Mouse (Mus musculus) left cerebral cortex, postnatal 4 days (tissue): ENCODE results near the gene Stx6. TPM values are rescaled to one million over a fixed set of nuclear protein-coding genes. Genes with fewer than 3 reads are reported as not detected.
"Not testable (repeated sequence)": the region's sequence is repeated elsewhere in the genome, so short reads cannot be mapped to it uniquely, and the experiment has no call there.

ENCODE experiments used
- DNase-seq: peaks from one replicate; pipeline ENCODE4 v3.0.0-alpha.2; 2022
- intact Hi-C: fragments of 180-260 bp; cut with DNase I; formaldehyde crosslinking; loops from one replicate; pipeline ENCODE4 v1.15.1; 2025
- total RNA-seq, 2 experiments: library from RNA; stranded (reverse); gene quantifications; 2 replicates each; pipeline ENCODE4 v1.2.3; 2021

Gene Stx6
- total RNA-seq, 2 experiments from 2014 or later, result 99.3 to 102 TPM

DNA sequence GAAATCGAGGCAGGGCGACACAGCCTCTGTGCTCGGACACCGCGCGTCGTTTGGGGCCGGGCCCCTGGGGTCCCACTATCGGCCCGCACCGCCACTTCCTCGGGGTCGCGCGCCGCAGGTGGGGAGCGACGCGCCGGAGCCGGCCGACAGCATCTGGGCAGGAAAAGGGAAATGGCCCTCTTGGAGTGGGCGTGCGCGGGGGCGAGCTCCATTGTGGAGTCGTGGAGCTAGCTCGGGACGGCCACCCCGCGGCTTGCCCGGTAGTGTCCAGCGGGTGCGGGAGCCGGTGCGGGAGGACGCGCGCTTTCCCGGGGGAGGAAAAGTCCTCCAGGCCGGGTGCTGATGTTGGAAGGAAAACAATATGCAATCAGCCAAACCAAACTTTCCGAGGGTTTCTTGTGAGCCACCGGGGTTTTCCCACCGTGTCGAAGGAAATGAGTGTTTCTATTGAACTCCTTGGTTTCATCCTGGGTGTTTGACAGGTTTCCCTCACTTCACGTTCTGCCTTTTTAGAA lies 512 bp downstream of the Stx6 start:
- intact Hi-C loops, result loop anchor here (5.0 kb wide), 1 partner anchor 43 kb away; no protein-coding TSS in a partner anchor
- peak; percentile 66 for DNase-seq

DNA sequence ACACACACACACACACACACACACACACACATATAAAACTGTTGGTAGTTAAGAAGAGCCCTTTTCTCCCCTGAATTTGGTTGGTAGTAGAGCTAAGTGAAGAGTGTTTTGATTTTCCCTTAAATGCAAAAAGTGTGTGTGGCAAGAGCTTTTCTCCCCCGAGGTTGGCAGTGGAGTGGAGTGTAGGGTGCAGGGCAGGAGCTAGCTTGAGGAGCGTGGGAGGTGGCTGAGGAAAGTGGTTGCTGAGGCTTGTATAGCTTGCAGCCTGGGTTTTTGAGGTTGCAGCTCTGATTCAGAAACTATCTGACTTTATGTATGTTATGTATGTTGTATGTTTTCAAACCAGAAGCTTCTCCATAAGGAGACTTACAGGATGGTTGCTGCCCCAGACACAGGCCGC lies 8.9 kb downstream of the Stx6 start:
- intact Hi-C loops, result no loop called here
- no peak for DNase-seq

DNA sequence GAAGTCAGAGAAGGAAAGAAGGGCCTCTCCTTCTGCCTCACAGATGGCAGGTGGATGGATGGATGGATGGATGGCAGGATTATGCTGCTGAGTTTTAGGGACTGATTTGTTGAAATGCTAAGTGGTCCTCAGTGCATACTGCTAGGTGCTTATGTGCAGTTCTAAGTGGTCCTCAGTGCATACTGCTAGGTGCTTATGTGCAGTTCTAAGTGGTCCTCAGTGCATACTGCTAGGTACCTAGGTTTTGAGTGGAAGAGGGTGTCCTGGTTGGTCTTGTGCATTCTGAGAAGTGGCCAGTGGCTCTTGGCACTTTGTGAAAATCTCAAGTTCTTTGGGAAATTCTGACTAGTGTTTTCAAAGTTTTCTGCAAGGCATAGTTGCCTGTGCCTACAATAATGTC lies 11.4 kb downstream of the Stx6 start:
- intact Hi-C loops, result no loop called here

DNA sequence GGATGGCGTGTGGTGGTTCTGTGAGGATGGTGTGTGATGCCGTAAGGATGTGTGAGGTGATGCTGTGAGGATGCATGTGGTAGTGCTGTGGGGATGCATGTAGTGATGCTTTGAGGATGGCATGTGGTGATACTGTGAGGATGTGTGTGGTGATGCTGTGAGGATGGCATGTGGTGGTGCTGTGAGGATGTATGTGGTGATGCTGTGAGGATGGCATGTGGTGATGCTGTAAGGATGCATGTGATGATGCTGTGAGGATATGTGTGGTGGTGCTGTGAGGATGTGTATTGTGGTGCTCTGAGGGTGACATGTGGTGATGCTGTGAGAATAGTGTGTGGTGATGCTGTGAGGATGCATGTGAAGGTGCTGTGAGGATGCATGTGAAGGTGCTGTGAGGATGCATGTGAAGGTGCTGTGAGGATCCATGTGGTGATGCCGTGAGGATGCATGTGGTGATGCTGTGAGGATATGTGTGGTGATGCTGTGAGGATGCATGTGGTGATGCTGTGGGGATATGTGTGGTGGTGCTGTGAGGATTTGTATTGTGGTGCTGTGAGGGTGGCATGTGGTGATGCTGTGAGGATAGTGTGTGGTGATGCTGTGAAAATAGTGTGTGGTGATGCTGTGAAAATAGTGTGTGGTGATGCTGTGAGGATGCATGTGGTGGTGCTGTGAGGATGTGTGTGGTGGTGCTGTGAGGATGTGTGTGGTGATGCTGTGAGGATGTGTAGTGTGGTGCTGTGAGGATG lies 14.6 kb downstream of the Stx6 start:
- intact Hi-C loops, result no loop called here
- DNase-seq, result no peak

More for the DNA sequence above, 11.4 kb downstream of the Stx6 start:
- no peak for DNase-seq

DNA sequence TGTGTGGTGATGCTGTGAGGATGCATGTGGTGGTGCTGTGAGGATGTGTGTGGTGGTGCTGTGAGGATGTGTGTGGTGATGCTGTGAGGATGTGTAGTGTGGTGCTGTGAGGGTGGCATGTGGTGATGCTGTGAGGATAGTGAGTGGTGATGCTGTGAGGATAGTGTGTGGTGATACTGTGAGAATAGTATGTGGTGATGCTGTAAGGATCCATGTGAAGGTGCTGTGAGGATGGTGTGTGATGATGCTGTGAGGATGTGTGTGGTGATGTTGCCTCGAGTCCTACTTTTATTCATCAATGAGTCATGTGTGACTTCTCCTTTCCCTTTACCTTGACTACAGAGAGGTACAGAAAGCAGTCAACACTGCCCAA lies 15.1 kb downstream of the Stx6 start:
- DNase-seq, intact Hi-C loops: not testable (repeated sequence)

DNA sequence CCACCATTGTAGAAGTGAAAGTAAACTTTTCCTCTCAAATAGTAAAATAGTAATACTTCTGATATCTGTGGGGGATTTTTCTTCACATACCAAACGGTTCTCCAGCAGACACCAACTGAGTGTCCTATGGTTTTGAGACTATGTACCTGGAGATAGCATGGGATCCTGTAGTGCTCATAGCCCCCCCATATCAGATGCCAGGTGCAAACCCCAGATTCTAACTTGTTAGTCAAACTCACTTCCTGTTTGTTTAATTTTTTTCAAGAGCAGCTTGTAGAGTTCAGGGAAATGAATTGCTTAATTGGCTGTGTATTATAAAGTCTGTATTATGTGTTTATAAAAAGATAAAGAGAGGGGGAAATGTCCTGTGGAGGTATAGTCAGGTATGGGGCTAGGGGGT lies 15.9 kb downstream of the Stx6 start:
- intact Hi-C loops, result no loop called here
- DNase-seq, result no peak

DNA sequence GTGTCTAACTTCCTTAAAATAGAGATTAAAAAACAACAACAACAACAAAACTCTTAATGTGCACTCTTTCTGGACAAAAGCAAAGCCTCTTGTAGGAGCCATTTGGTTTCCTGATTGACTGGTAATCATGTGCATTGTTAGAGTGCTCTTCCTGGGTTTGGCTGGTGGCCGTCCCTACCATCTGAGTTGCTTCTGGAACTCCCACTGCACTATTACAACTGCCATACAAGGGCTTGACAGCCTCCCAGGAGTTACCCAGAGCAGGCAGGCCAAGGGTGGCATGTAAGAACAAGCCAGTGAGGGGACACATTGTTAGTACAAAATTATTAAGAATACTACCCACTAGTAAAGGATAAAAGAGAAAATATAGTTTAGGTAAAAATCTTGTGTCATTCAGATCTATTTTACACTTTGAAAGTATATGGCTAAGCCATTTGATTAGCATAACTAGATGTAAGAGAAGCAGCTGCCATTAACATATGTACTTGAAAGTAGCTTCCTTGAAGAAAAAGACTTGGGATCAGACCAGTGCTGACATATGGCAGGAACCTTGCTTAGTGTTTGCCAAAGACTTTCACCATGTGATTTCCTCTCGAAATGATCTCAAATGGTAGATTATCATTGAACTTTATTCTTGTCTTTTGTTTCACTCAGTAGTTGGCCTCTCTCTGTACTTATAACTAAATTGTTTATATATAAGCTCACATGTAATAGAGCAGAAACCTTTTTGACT lies 19.8 kb downstream of the Stx6 start:
- DNase-seq, result no peak
- intact Hi-C loops, result no loop called here

DNA sequence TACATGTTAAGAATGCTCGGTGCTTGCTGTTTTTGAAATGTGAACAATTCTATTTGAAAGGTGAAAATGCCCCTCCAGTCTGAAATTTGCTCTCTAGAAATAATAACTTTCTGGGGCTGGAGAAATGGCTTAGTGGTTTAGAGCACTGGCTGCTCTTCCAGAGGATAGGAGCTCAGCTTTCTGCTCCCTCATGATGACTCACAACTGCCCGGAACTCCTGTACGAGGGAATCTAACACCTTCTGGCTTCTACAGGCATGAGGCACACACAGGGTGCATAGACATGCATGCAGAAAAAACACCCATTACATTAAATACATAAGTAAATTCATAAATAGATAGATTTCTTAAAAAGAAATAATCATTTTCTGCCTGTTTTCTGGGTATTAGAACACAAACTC lies 25.7 kb downstream of the Stx6 start:
- intact Hi-C loops, result no loop called here
- no peak for DNase-seq

DNA sequence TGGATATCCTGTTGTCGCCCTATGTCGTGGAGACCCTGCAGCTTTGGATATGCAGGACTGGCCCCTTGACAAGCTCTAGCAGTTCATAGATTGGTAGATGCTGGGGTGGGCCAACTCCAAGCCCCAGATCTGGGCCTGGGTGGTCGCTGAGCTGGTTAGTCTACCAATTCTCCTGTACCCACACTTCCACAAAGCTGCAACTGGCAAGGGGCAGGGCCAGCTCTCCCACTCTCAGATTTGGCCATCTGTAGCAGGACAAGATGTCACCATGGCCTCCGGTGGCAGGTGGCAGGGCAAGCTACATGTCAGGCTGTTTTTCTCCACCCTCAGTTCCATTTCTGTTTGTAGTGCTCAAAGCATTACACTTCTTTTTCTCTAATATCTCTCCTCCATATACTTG lies 30.1 kb downstream of the Stx6 start:
- DNase-seq, result peak; percentile 57
- intact Hi-C loops, result no loop called here

DNA sequence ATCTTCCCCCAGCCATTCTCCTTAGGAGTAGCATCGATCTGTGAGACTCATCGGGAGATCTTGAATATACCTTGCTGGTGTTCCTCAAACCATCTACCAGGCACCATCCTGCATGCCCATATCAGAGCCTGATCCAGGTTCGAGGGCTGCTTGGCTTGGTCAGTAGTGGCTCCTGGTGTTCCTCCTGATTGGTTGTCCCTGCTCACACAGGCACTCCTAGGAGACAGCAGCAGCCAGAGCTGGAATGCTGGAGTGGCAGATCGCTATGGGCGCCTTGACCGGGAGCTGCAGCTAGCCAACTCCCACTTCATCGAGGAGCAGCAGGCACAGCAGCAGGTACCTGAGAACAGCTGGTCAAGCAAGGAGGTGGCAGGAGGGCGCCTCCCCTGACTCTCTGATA lies 32.7 kb downstream of the Stx6 start:
- no peak for DNase-seq
- intact Hi-C loops, result no loop called here

DNA sequence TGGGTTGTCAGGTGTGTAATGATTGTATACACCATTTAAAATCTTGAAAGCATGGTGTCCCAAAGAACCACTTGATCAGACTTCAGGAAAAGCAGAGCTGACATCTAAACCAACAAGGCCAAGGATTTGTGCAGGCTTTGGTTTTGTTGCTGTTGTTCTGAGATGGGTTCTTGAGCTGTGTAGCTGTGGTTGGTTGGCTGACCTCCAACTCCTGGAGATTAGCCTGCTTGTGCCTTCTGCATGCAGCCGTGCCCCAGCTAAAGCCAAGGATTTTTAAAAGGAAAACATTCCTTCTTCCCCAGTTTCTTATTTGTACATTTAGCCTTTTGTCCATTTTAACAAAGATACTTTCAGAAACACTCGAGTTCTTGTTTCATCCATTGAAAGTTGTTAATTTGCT lies 33.2 kb downstream of the Stx6 start:
- intact Hi-C loops, result no loop called here
- DNase-seq, result peak; percentile 81

DNA sequence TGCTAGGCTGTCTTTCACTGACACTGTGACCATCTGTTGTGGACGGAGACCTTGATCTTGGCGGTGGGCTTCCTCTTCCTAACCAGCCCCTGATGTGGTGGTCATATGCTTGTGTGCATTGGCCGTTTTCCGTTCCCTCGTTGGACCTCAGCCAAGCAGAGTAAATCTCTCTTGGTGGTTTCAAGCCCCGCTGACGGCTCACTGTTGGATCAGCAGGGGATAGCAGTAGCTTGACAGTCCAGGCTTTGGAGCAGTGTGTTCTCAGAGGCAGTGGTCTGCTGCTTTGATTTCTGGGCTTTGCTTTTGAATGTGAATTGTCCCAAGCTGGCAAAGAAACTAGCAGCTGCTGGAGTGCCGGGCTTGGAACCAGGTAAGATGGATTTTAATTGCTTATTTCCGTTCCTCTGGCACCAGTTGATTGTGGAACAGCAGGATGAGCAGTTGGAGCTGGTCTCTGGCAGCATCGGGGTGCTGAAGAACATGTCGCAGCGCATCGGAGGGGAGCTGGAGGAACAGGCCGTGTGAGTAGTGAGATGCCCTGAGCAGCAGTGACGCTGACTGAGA lies 34.4 kb downstream of the Stx6 start:
- peak; percentile 74 for DNase-seq
- intact Hi-C loops, result no loop called here

DNA sequence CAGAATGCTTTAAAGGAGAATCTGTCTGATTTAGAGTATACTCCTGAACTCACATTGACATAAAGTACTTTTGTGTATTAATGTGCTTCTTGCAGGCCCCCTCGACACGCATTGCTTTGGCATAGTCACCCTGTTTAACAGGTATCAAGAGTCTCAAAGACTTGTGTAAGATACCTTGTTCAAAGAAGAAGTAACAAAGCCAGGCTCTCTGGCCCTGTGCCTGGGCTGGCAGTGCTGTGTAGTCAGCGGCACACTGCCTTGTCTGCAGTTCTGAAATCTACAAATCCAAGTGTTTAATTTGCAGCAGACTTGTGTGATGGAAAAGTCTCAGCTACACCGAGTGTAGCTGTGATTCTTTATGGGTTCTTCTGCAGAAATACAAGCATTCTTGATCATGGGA lies 38.2 kb downstream of the Stx6 start:
- no peak for DNase-seq
- intact Hi-C loops, result no loop called here

DNA sequence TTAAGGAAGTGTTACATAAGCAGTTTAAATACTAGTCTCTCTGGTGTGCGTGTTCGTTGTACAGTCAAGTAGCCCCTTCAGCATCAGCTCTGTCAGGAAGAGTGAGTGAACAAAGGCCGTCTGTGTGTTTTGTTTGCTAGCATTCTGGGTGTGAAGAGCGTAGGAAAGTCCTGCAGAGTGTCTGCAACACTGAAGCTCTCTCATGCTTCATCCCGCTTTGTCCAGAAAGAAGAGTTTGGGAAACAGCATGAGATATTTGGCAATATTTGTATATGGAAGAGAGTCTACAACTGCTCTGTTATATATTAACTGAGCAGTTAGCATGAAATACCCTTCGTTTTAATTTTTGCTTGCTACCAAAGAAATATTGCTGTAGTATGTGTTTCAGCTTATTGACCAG lies 41.0 kb downstream of the Stx6 start:
- intact Hi-C loops, result no loop called here

DNA sequence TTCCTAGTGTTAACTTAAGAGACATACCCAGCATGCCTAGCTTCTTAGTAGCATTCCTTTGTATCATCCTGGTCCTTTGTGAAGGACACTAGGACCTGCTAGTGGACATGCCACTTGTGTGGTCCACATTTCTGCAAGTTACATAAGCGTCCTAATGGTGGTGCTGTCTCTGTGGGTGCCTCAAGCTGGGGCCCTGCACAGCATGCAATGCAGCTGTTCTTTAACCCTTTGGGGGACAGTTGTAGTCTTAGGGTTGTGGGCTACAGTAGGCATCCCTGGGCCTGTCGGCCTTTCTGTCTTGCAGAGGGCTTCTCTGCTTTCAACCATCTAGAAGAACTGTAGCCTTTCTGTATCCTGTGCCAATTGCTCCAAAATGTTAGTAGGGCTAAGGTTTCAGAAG lies 42.5 kb downstream of the Stx6 start:
- no peak for DNase-seq
- intact Hi-C loops, result loop anchor here (5.0 kb wide), 1 partner anchor 44 kb away; the partner anchor contains the start of gene Stx6

More for the DNA sequence above, 41.0 kb downstream of the Stx6 start:
- no peak for DNase-seq

DNA sequence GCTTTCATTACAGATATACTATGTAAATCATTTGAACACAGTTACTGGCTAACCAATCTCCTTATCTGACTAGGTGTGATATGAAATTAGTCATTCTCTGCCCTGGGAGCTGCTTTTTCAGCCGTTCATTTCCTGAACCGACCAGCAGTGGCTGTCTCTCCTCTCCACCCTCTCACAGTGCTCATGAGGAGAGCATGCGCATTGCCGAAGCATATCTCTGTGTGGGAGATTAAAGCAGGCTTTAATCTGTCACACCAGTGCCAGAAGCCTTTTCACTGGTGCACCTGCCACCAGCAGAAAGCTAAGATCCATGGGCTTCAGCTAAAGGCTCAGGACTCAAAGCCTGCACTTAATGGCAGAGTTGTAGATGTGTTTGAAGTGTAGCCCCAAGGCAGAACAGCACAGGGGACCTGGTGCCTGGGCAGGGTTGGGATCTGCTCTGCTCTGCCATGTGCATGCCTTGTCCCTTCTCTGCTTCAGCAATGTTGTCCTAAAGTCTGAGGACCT lies 42.9 kb downstream of the Stx6 start:
- intact Hi-C loops, result loop anchor here (5.0 kb wide), 1 partner anchor 44 kb away; the partner anchor contains the start of gene Stx6
- DNase-seq, result no peak

DNA sequence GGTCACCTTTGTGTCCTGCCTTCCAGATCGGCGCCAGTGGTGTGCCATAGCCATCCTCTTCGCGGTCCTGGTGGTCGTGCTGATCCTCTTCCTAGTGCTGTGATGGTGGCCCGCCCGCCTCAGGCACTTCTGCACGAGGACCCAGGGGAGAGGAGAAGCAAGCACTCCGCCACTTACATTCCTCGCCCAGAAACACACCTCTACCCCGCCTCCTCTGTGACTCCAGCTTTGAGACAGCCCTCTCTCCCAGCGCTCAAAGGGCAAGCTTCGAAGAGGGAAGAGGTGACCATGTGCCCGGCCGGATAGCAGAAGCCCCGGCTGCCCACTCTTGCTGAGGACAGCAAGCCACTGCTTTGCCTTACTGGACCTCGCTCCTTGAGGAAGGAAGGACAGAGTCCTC lies 43.4 kb downstream of the Stx6 start:
- DNase-seq, result no peak
- intact Hi-C loops, result loop anchor here (5.0 kb wide), 1 partner anchor 45 kb away; the partner anchor contains the start of gene Stx6

DNA sequence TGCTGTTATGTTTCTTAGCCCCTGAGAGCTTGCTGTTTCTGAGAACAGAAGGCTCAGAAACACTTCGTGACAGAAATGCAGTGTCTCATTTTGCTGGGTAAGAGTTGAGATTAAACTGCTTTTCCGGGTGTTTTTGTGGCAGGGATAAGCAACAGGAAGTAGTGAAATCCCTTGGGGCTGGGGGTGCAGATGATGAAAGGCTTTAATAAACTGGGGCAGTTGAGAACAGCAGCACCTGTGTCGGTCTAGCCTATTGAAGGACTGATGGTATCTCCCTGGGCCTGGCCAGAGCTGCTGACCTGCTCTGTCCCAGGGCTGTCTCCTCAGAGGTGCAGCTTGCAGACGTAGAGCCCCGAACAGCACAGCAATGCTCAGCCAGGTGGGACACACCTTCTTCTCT lies 44.0 kb downstream of the Stx6 start:
- intact Hi-C loops, result loop anchor here (5.0 kb wide), 1 partner anchor 45 kb away; the partner anchor contains the start of gene Stx6
- DNase-seq, result no peak

DNA sequence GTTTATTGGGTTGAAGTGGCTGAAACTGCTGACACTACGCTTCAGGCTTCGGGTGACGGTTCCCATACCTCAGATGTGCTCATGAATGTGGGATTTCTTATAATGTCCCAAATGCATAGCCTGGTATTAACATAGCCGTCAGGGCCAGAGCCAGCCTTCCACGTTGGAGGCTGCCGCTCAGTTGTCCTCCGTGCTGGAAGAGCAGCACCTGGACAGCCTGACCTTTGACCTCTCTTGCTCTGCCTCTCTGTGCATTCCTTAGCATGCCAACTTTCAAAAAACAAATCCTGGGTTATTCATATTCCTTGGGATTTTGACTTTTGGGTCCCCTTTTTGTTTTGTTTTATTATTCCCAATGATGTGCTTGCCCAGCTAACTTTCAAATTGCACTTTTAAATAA lies 44.6 kb downstream of the Stx6 start:
- intact Hi-C loops, result loop anchor here (5.0 kb wide), 1 partner anchor 46 kb away; the partner anchor contains the start of gene Stx6
- DNase-seq, result no peak

DNA sequence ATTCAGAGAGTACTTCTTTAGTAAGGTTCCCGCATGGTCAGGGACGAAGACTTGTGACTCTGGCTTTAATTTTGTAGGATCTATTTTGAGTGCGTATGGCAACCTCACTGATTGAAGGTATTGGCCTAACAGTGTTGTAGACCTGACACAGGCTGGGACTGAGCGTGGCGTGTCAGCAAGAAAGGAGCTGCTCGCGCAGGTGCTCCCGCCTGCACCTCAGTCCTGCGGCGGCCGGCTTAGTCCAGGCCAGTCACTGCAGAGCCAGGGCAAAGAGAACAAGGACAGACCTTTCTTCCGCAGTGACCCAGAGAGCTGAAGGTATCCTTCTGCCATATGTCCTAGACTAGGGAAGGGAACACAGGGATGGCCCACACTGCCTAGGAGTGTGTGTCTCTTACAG lies 45.4 kb downstream of the Stx6 start:
- intact Hi-C loops, result loop anchor here (5.0 kb wide), 1 partner anchor 47 kb away; the partner anchor contains the start of gene Stx6
- no peak for DNase-seq

DNA sequence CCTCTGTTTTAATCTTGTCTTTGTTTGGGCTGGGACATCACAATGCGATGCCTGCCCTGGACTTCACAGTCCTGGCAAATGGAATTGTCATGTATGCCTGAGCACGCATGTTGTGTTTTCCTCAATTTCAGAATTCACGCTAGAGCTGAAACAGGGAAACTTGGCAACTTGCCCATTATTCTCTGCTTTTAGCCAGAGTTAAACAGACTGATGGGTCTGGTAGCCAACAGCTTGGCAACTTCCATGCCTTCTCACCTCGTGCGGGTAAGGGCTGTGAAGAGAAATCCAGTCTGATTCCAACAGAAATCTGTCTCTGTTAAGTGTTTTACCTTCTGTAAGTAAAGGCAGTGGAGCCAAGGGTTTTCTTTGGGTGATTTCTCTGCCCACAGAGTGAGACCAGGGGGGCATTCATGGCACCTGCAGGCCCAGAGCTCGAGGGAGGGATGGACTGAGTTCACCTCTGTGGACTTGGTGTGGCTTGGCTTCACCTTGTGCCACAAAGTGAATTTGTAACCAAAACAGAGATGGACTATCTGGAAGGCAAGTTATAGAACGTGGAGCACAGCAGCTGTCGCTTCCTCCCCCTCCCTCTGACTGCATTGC lies 46.1 kb downstream of the Stx6 start:
- peak; percentile 76 for DNase-seq
- intact Hi-C loops, result loop anchor here (5.0 kb wide), 1 partner anchor 47 kb away; the partner anchor contains the start of gene Stx6
